Mouse (Mus musculus) forebrain, embryonic 10.5 days (tissue): ENCODE measurements around the gene Catip. TPM values are rescaled to one million over a fixed set of nuclear protein-coding genes. Genes with fewer than 3 reads are reported as not detected.
"Not testable (repeated sequence)": the region's sequence is repeated elsewhere in the genome, so short reads cannot be mapped to it uniquely, and the experiment has no call there.

Experiments
- DNase-seq: peaks from one replicate; pipeline ENCODE4 v3.0.0-alpha.2; 2017; ENCODE audit warnings: low spot score; ENCODE audit errors: extremely low spot score
- H3K27ac ChIP-seq: fragments of 300-500 bp; sonication (generic); 2 replicates; pipeline ENCODE4 v1.5.1; 2016; ENCODE audit warnings: mild to moderate bottlenecking
- H3K27me3 ChIP-seq: fragments of 300-500 bp; sonication (generic); 2 replicates; pipeline ENCODE4 v1.6.1; 2016; ENCODE audit warnings: mild to moderate bottlenecking; ENCODE audit not compliant: poor library complexity, severe bottlenecking
- H3K36me3 ChIP-seq: fragments of 300-500 bp; sonication (generic); replicated peaks from 2 replicates; pipeline ENCODE4 v1.6.1; 2016; ENCODE audit warnings: mild to moderate bottlenecking, moderate library complexity
- H3K4me1 ChIP-seq: fragments of 300-500 bp; sonication (generic); 2 replicates; pipeline ENCODE4 v1.6.1; 2016
- H3K4me3 ChIP-seq: fragments of 300-500 bp; sonication (generic); 2 replicates; pipeline ENCODE4 v1.5.1; 2016; ENCODE audit warnings: mild to moderate bottlenecking, moderate library complexity
- H3K9me3 ChIP-seq: fragments of 300-500 bp; sonication (generic); 2 replicates; pipeline ENCODE4 v1.6.1; 2016; ENCODE audit warnings: mild to moderate bottlenecking, moderate library complexity
- WGBS: fragments of 180-500 bp; shearing (Covaris S2); methylation state at CpG from one replicate; pipeline ENCODE4 v1.1.7; 2016; 5-methylcytosine and 5-hydroxymethylcytosine counted together
- polyA plus RNA-seq: library from polyadenylated mRNA; unstranded; fragments of >200 nt; fragmentation: Nextera tagmentation; extraction: Ambion mirVana; gene quantifications from 2 replicates; pipeline ENCODE4 v1.2.1, GENCODE M21; 2016

Catip gene
- polyA plus RNA-seq, 1 experiment from 2014 or later, result 0.12 TPM

DNA sequence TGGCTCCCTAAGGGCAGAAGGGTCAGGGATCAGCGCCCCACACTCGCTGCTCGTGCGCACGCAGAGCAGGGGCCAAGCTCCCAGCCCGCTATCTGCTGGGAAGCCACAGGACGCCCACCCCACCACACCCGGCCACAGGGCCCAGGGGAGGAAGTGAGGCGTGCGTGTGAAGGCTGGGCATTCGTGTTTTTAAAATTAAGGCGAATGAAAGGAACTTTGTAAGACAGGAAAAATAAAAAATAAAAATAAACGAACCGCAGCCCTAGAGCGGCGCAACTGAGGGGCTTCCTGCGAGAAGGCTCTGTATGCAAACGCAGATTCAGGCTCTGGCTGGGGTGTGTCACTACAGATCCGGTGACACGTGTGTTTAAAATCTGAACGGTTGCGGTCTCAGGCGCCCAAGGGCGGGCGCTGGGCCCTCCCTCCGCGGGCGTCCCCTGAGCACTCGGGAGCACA lies 28.0 kb downstream of the Catip start:
- H3K4me1 ChIP-seq, result peaks cover 71% of the 10 kb centered on the region
- peak overlapping the region; percentile 98 for H3K27ac ChIP-seq
- WGBS, result 3% methylated on average over 29 of the region's 29 CpGs

DNA sequence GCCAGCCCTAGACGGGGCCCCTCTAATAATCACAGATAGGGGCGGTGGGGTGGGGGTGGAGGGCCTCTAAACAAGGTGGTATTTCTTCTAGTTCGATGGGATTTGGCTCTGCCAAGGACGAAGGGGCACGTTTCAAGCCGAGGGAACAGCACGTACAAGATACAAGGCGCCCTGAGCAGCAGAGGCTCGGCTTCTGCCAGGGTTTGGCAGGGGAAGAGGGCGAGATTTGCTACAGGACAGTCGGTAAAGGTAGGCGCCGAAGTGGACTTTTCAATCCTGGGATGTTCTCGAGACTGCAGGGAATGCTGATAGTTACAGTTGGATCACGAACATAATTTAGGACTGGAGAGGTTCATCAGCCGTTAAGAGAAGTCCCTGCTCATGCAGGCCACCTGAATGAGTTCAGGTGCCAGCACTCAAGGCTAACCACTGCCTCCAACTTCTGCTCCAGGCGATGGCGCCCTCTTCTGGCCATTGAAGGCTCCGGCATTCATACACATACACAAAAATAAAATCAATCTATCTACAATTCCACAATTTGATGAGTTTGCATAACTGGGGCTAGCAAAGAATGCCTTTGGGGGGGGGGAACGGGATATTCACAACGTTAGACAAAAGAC lies 28.5 kb downstream of the Catip start:
- peak overlapping the region; percentile 98 for H3K27ac ChIP-seq

More for the DNA sequence above, 28.0 kb downstream of the Catip start:
- peak; percentile 43 for DNase-seq
- peak overlapping the region; percentile 92 for H3K4me3 ChIP-seq
- H3K27me3 ChIP-seq, result peaks cover 30% of the 10 kb centered on the region
- H3K36me3 ChIP-seq, result peaks cover 17% of the 10 kb centered on the region
- H3K9me3 ChIP-seq, result no peaks in the 10 kb centered on the region

DNA sequence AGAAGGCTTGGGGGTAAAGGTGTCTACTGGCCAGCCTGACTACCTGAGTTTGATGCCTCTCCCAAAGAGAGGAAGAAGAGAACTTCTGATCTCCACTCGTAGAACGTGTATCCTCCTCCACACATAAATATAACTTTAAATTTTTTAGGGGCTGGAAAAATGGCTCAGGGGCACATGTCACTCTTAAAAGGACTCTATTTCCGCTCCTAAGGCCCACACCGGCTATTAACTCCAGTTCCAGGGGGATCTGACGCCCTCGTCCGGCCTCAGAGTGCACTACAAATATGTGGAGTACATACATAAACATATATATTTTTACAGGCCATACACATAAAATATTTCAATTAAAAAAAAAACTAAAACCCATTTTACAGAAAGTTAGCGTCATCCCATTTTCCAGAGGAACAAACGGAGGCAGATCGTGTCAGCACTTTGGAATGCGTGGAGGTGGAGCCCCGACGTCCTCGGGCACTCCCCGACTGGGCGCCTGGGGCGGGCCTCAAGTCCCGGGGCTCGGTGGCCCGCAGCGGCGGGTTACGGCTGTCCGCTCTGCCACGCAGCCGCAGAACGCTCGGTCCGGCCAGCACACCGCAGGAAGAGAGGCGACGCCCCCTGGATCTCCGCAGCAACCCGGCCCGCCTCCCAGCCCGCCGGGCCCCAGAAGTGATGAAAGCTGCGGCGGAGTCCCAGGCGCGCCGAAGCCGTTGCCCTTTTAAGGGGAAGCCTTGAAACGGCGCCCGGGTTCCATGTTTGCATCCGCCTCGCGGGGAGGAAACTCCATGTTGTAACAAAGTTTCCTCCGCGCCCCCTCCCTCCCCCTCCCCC lies 29.2 kb downstream of the Catip start, which contains the start of gene Ctdsp1:
Ctdsp1 (plus strand) TSS at position 586 of the 825 bp plus-strand sequence.
- peak; percentile 95 for DNase-seq
- Histone ChIP-seq H3K4me3 (peak within 1 kb of the TSS; percentile 92), H3K27me3 (peaks cover 30% of the 10 kb centered on the region), H3K9me3 (no peaks in the 10 kb centered on the region), H3K4me1 (peaks cover 74% of the 10 kb centered on the region), H3K36me3 (peaks cover 23% of the 10 kb centered on the region), H3K27ac (peak within 1 kb of the TSS; percentile 98)
- 2% methylated on average over 50 of the region's 51 CpGs for WGBS

More for the DNA sequence above, 28.5 kb downstream of the Catip start:
- Histone ChIP-seq H3K27me3 (peaks cover 30% of the 10 kb centered on the region), H3K36me3 (peaks cover 22% of the 10 kb centered on the region), H3K4me1 (peaks cover 71% of the 10 kb centered on the region), H3K4me3 (peak overlapping the region; percentile 92), H3K9me3 (no peaks in the 10 kb centered on the region)
- peak; percentile 63 for DNase-seq
- WGBS, result 8% methylated on average over 21 of the region's 21 CpGs

DNA sequence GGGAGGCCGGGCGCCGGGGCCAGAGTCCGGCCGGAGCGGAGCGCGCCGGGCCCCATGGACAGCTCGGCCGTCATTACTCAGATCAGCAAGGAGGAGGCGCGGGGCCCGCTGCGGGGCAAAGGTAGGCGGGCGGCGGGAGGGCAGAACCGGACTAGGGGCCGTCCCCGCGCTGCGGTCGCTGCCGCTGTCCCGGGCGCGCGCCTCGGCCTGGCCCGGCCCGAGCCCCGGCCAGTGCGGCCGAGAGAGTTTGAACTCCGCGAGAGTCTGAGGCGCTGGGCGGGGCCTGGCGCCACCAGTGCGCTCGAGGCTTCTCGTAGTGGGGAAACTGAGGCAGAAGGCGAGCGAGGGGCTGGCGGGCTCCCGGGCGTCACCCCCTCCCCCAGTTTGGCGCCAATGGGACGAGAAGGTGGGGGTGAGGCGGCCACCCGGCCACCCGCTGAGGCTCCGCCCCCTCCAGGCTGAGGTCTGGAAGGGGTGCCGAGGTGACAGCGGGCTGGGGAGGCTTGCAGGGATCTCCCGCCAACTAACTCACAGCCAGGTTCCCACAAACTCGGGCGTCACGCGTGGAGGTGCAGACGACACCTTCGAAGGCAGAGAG lies 30.0 kb downstream of the Catip start:
- H3K4me1 ChIP-seq, result peaks cover 73% of the 10 kb centered on the region
- peak; percentile 68 for DNase-seq
- under 1% methylated on average over 63 of the region's 63 CpGs for WGBS
- H3K27ac ChIP-seq, result peak overlapping the region; percentile 98
- H3K36me3 ChIP-seq, result peaks cover 23% of the 10 kb centered on the region
- peak overlapping the region; percentile 92 for H3K4me3 ChIP-seq
- peaks cover 30% of the 10 kb centered on the region for H3K27me3 ChIP-seq
- H3K9me3 ChIP-seq, result no peaks in the 10 kb centered on the region

DNA sequence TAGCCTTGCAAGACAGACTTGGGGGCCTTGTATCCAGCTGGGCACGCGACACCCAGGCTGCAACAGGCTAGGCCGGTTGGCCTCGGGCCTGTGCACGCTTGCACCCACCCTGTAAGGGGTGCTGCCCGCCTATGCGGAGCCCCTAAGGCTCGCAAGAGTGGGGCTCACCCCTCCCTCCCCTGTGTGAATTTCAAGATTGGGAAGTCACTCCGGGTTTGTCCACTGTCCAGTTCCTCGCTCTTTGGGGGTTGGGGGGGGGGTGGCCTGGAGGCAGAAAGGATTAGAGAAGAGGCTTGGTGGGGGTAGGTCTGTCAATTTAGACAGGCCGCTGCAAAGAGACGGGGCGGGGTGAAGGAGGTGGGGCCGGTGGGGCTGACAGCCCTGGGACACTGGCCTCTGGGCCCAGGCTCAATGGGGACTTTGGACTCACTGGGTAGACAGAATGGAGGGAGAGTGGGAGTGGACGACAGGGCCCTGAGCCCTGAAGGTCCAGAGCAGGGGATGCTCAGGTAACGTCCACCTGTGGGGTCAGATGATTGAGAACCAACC lies 30.6 kb downstream of the Catip start:
- peaks cover 71% of the 10 kb centered on the region for H3K4me1 ChIP-seq
- peak overlapping the region; percentile 92 for H3K4me3 ChIP-seq
- peak; percentile 45 for DNase-seq
- WGBS, result 3% methylated on average over 16 of the region's 16 CpGs
- H3K27me3 ChIP-seq, result peaks cover 30% of the 10 kb centered on the region
- H3K9me3 ChIP-seq, result no peaks in the 10 kb centered on the region
- H3K36me3 ChIP-seq, result peaks cover 23% of the 10 kb centered on the region
- peak overlapping the region; percentile 98 for H3K27ac ChIP-seq

DNA sequence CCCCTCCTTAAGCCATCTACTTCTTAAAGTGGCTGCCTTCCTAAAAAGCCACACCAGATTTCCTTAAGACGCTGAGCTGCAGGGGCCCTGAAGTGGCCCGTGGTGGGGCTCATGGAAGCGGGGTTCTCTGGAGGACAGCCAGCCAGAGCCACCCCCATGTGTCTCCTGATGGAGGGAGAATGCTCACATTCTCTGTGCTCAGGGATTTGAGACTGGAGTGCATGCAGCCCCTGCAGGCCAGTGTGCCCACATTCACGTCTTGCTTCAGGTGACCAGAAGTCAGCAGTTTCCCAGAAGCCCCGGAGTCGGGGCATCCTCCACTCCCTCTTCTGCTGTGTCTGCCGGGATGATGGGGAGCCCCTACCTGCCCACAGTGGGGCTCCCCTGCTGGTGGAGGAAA lies 31.1 kb downstream of the Catip start:
- 43% methylated on average over 7 of the region's 7 CpGs for WGBS
- peaks cover 29% of the 10 kb centered on the region for H3K27me3 ChIP-seq
- H3K4me1 ChIP-seq, result peaks cover 71% of the 10 kb centered on the region
- H3K27ac ChIP-seq, result peak overlapping the region; percentile 98
- H3K4me3 ChIP-seq, result peak overlapping the region; percentile 92
- no peaks in the 10 kb centered on the region for H3K9me3 ChIP-seq
- no peak for DNase-seq
- H3K36me3 ChIP-seq, result peaks cover 23% of the 10 kb centered on the region

DNA sequence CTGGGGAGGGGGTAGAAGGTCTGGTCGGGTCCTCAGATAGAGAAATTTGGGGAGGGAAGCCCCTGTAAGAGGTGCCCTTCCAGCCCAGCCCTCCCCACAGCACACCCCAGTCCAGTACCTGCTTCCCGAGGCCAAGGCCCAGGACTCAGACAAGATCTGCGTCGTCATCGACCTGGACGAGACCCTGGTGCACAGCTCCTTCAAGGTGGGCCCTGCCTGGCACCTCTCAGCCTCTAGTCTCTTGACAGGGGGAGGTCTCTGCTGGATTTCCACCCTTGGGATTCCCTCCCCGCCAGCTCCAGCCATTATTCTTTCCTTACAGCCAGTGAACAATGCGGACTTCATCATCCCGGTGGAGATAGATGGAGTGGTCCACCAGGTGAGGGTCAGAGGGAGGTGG lies 31.8 kb downstream of the Catip start:
- Histone ChIP-seq H3K27ac (peak overlapping the region; percentile 98), H3K4me3 (peak overlapping the region; percentile 92; the same call in 1 of the 2 replicates), H3K36me3 (peaks cover 23% of the 10 kb centered on the region), H3K27me3 (peaks cover 22% of the 10 kb centered on the region), H3K4me1 (peaks cover 74% of the 10 kb centered on the region), H3K9me3 (no peaks in the 10 kb centered on the region)
- 93% methylated on average over 9 of the region's 9 CpGs for WGBS
- DNase-seq, result no peak

DNA sequence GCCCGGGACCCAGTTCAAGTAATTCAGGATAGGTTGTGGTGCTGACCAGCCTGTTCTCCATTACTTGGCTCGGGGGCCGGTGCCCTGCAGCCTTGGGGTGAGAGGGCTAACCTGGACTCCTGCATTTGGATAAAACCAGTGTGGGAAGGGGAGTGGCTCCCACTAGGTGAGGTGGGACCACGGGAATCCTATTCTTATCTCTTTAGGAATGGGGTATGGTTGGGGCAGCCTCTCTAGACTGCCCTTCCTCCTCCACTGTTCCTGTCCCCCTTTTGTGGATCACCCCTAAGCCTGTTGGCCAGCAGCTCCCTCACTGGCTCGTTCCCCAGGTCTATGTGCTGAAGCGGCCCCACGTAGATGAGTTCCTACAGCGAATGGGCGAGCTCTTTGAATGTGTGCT lies 32.4 kb downstream of the Catip start:
- Histone ChIP-seq H3K4me1 (peaks cover 73% of the 10 kb centered on the region), H3K27ac (no peak overlapping the region)
- WGBS, result 92% methylated on average over 9 of the region's 9 CpGs

DNA sequence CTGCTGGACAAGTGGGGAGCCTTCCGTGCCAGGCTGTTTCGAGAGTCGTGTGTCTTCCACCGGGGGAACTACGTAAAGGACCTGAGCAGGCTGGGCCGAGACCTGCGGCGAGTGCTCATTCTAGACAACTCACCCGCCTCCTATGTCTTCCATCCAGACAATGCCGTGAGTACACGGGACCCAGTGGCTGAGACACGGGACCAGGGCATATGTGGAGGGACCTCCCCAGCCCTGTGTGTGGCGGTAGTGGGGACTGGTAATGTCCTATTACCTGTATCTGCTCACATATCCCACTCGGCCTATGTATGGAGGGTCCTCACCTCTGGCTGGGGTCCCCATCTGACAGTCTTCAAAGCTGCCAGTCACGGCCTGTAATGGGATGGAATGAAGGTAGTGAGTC lies 33.0 kb downstream of the Catip start:
- no peak overlapping the region for H3K4me3 ChIP-seq
- 92% methylated on average over 15 of the region's 15 CpGs for WGBS
- H3K36me3 ChIP-seq, result peaks cover 23% of the 10 kb centered on the region
- no peaks in the 10 kb centered on the region for H3K9me3 ChIP-seq
- H3K27me3 ChIP-seq, result peaks cover 11% of the 10 kb centered on the region
- peaks cover 67% of the 10 kb centered on the region for H3K4me1 ChIP-seq
- no peak for DNase-seq
- no peak overlapping the region for H3K27ac ChIP-seq

More for the DNA sequence above, 32.4 kb downstream of the Catip start:
- no peak for DNase-seq
- no peaks in the 10 kb centered on the region for H3K9me3 ChIP-seq
- H3K4me3 ChIP-seq, result 0 out of 2 replicates have a peak overlapping the region, but pooled peaks have one; percentile 92
- H3K27me3 ChIP-seq, result peaks cover 16% of the 10 kb centered on the region
- H3K36me3 ChIP-seq, result peaks cover 23% of the 10 kb centered on the region

DNA sequence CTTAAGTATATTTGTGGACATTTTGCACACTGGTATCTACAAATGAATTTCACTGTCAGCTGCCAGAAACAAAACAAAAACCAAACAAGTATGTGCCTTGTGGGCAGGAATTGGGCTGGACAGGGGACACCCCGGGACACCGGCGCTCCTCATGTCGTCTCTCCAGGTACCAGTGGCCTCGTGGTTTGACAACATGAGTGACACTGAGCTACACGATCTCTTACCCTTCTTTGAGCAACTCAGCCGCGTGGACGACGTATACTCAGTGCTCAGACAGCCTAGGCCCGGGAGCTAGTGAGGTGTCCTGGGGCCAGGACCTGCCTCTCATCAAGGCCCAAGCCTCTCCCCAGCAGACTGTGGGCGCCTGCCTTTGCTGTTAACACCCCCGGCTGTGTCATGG lies 33.4 kb downstream of the Catip start:
- Histone ChIP-seq H3K36me3 (peaks cover 23% of the 10 kb centered on the region), H3K9me3 (no peaks in the 10 kb centered on the region), H3K27me3 (peaks cover 6% of the 10 kb centered on the region), H3K4me1 (peaks cover 63% of the 10 kb centered on the region), H3K27ac (no peak overlapping the region), H3K4me3 (no peak overlapping the region)
- no peak for DNase-seq
- 88% methylated on average over 12 of the region's 13 CpGs for WGBS

DNA sequence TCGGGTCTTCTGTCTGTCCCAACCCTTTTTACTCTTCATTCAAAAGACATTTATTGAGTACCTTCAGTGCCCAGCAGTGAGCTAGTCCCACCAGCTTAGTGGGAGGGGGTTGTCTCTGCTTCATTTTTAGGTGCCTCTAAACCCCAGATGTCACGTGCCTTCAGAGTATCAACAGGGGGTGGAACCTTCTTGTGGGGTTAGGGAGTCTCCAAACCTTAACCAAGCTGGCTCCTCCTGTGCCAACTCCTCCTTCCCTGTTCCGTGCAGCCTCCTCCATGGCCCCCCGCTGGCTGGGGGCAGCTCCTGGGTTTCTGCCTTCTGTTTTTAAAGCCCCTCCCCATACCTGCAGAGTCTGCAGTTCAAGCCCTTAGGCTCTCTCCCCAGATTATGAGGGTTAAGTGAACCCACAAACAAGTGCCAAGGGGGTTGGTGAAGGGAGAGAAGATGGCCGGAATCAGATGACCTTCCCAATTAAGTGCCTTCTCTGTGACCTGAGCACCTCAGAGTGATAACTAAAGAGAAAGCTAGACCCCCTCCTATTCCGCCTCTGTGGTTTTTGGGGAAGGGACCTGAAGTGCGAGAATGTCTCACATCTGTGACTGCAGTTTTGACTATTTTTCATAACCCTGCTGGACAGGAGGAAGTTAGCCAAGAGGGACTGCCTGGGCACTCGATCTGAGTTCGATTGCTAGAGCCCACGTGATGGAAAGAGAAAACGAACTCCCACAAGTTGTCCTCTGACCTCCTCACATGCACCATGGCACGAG lies 34.7 kb downstream of the Catip start:
- Histone ChIP-seq H3K4me3 (peak overlapping the region; percentile 57), H3K27ac (peak overlapping the region; percentile 88)
- WGBS, result 7% methylated on average over 12 of the region's 12 CpGs

More for the DNA sequence above, 34.7 kb downstream of the Catip start:
- H3K4me1 ChIP-seq, result peaks cover 52% of the 10 kb centered on the region
- H3K9me3 ChIP-seq, H3K27me3 ChIP-seq, DNase-seq: not testable (repeated sequence)
- peaks cover 23% of the 10 kb centered on the region for H3K36me3 ChIP-seq
